Mouse (Mus musculus): ENCODE results near the gene 1700013G24Rik. TPM values are rescaled to one million over a fixed set of nuclear protein-coding genes. Genes with fewer than 3 reads are reported as not detected.

The 1700013G24Rik gene
- polyA plus RNA-seq, 1 experiment from 2014 or later = not detected

- Histone ChIP-seq H3K4me2 (peak overlapping the region; percentile 10; the same call in 1 of the 2 replicates), H3K9me3 (ENCODE audit: control insufficient read depth, low read length) (no peaks in the 10 kb centered on the region), H3K4me1 (replicated peaks; ENCODE audit: control insufficient read depth, insufficient read depth, low read length) (peaks cover 91% of the 10 kb centered on the region), H3K27me3 (replicated peaks; ENCODE audit: control insufficient read depth, insufficient read depth, low read length) (no peaks in the 10 kb centered on the region), H3K36me3 (ENCODE audit: control insufficient read depth, insufficient read depth, low read length) (no peaks in the 10 kb centered on the region), H3K27ac (ENCODE audit: low read depth, low read length) (no peak overlapping the region), H3K4me3 (ENCODE audit: low read depth, low read length) (no peak overlapping the region), H3K9ac (ENCODE audit: low read depth, low read length) (peak overlapping the region; percentile 16; the same call in 1 of the 2 replicates)
- WGBS = 21% methylated on average over 16 of the region's 16 CpGs
- ATAC-seq (replicated peaks; ENCODE audit: low FRiP score) = peak; percentile 44; the same call in 1 of the 2 replicates
- DNase-seq (ENCODE audit: low spot score) = no peak
Measured at GRCm38 (mm10) chr4:137483871-137484270, 30.8 kb downstream of the 1700013G24Rik start.

DNA sequence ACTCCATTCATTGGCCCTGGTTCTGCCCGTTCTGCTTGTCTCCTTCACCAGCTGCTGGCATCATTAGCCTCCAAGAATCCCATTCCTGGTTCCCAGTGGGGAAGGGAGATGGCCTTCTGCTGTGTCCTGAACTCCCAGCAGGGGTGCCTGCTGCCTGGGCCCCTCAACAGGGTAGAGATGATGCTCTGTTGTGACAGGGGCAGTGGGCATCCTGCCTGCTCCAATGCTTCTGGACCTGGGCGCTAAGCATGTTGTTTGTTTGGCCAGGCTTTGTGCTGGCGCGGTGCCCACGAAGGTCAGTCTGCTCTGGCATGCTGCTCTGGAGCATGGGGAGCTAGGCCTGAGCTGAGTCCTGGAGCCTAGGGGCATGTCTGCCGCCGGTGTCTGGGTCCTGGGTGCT is 31.5 kb downstream of the 1700013G24Rik start:
- ATAC-seq (replicated peaks; ENCODE audit: low FRiP score) (no peak), DNase-seq (ENCODE audit: low spot score) (no peak)
- 80% methylated on average over 7 of the region's 7 CpGs for WGBS
- H3K27me3 ChIP-seq (replicated peaks; ENCODE audit: control insufficient read depth, insufficient read depth, low read length) = no peaks in the 10 kb centered on the region
- H3K9me3 ChIP-seq (ENCODE audit: control insufficient read depth, low read length) = no peaks in the 10 kb centered on the region
- no peak overlapping the region for H3K4me2 ChIP-seq
- H3K4me1 ChIP-seq (replicated peaks; ENCODE audit: control insufficient read depth, insufficient read depth, low read length) = peaks cover 91% of the 10 kb centered on the region
- H3K9ac ChIP-seq (ENCODE audit: low read depth, low read length) = no peak overlapping the region
- H3K27ac ChIP-seq (ENCODE audit: low read depth, low read length) = peak overlapping the region; percentile 71
- no peak overlapping the region for H3K4me3 ChIP-seq (ENCODE audit: low read depth, low read length)
- H3K36me3 ChIP-seq (ENCODE audit: control insufficient read depth, insufficient read depth, low read length) = no peaks in the 10 kb centered on the region

- peak overlapping the region; percentile 26 for H3K9ac ChIP-seq (ENCODE audit: low read depth, low read length)
- ATAC-seq (replicated peaks; ENCODE audit: low FRiP score) = no peak
- no peak overlapping the region for H3K4me3 ChIP-seq (ENCODE audit: low read depth, low read length)
- H3K4me2 ChIP-seq = peak overlapping the region; percentile 10; the same call in 1 of the 2 replicates
- H3K27ac ChIP-seq (ENCODE audit: low read depth, low read length) = peak overlapping the region; percentile 71
- no peaks in the 10 kb centered on the region for H3K36me3 ChIP-seq (ENCODE audit: control insufficient read depth, insufficient read depth, low read length)
- 46% methylated on average over 14 of the region's 14 CpGs for WGBS
- H3K4me1 ChIP-seq (replicated peaks; ENCODE audit: control insufficient read depth, insufficient read depth, low read length) = peaks cover 85% of the 10 kb centered on the region
- no peak for DNase-seq (ENCODE audit: low spot score)
- H3K9me3 ChIP-seq (ENCODE audit: control insufficient read depth, low read length) = no peaks in the 10 kb centered on the region
- H3K27me3 ChIP-seq (replicated peaks; ENCODE audit: control insufficient read depth, insufficient read depth, low read length) = no peaks in the 10 kb centered on the region
Measured at GRCm38 (mm10) chr4:137485258-137485960, 32.3 kb downstream of the 1700013G24Rik start.

GRCm38 (mm10) chr4:137486081-137487014 is 33.3 kb downstream of the 1700013G24Rik start:
- no peaks in the 10 kb centered on the region for H3K27me3 ChIP-seq (replicated peaks; ENCODE audit: control insufficient read depth, insufficient read depth, low read length)
- no peaks in the 10 kb centered on the region for H3K9me3 ChIP-seq (ENCODE audit: control insufficient read depth, low read length)
- H3K4me3 ChIP-seq (ENCODE audit: low read depth, low read length) = no peak overlapping the region
- peak overlapping the region; percentile 10; the same call in 1 of the 2 replicates for H3K4me2 ChIP-seq
- WGBS = 45% methylated on average over 20 of the region's 20 CpGs
- H3K9ac ChIP-seq (ENCODE audit: low read depth, low read length) = peak overlapping the region; percentile 26
- no peak for ATAC-seq (replicated peaks; ENCODE audit: low FRiP score)
- peaks cover 76% of the 10 kb centered on the region for H3K4me1 ChIP-seq (replicated peaks; ENCODE audit: control insufficient read depth, insufficient read depth, low read length)
- H3K27ac ChIP-seq (ENCODE audit: low read depth, low read length) = peak overlapping the region; percentile 71
- H3K36me3 ChIP-seq (ENCODE audit: control insufficient read depth, insufficient read depth, low read length) = no peaks in the 10 kb centered on the region
- no peak for DNase-seq (ENCODE audit: low spot score)

GRCm38 (mm10) chr4:137487286-137488000 is 34.4 kb downstream of the 1700013G24Rik start:
- Histone ChIP-seq H3K4me2 (peak overlapping the region; percentile 52), H3K4me1 (replicated peaks; ENCODE audit: control insufficient read depth, insufficient read depth, low read length) (peaks cover 66% of the 10 kb centered on the region), H3K27ac (ENCODE audit: low read depth, low read length) (peak overlapping the region; percentile 71), H3K9ac (ENCODE audit: low read depth, low read length) (0 out of 2 replicates have a peak overlapping the region, but pooled peaks have one; percentile 20), H3K27me3 (replicated peaks; ENCODE audit: control insufficient read depth, insufficient read depth, low read length) (no peaks in the 10 kb centered on the region), H3K36me3 (ENCODE audit: control insufficient read depth, insufficient read depth, low read length) (no peaks in the 10 kb centered on the region), H3K4me3 (ENCODE audit: low read depth, low read length) (peak overlapping the region; percentile 11; the same call in 1 of the 2 replicates), H3K9me3 (ENCODE audit: control insufficient read depth, low read length) (no peaks in the 10 kb centered on the region)
- 27% methylated on average over 10 of the region's 10 CpGs for WGBS
- DNase-seq (ENCODE audit: low spot score) (no peak), ATAC-seq (replicated peaks; ENCODE audit: low FRiP score) (peak; percentile 60)

GRCm38 (mm10) chr4:137488038-137488437 is 35.0 kb downstream of the 1700013G24Rik start:
- peak overlapping the region; percentile 52 for H3K4me2 ChIP-seq
- H3K9me3 ChIP-seq (ENCODE audit: control insufficient read depth, low read length) = no peaks in the 10 kb centered on the region
- DNase-seq (ENCODE audit: low spot score) (no peak), ATAC-seq (replicated peaks; ENCODE audit: low FRiP score) (no peak)
- H3K27ac ChIP-seq (ENCODE audit: low read depth, low read length) = peak overlapping the region; percentile 71
- H3K4me1 ChIP-seq (replicated peaks; ENCODE audit: control insufficient read depth, insufficient read depth, low read length) = peaks cover 63% of the 10 kb centered on the region
- 19% methylated on average over 11 of the region's 11 CpGs for WGBS
- peak overlapping the region; percentile 20; the same call in 1 of the 2 replicates for H3K9ac ChIP-seq (ENCODE audit: low read depth, low read length)
- no peaks in the 10 kb centered on the region for H3K36me3 ChIP-seq (ENCODE audit: control insufficient read depth, insufficient read depth, low read length)
- H3K4me3 ChIP-seq (ENCODE audit: low read depth, low read length) = peak overlapping the region; percentile 11; the same call in 1 of the 2 replicates
- H3K27me3 ChIP-seq (replicated peaks; ENCODE audit: control insufficient read depth, insufficient read depth, low read length) = no peaks in the 10 kb centered on the region

GRCm38 (mm10) chr4:137488571-137489303 is 35.7 kb downstream of the 1700013G24Rik start:
- DNase-seq (ENCODE audit: low spot score) = no peak

More at GRCm38 (mm10) chr4:137488571-137489303, 35.7 kb downstream of the 1700013G24Rik start:
- no peak for ATAC-seq (replicated peaks; ENCODE audit: low FRiP score)
- peak overlapping the region; percentile 71; the same call in 1 of the 2 replicates for H3K27ac ChIP-seq (ENCODE audit: low read depth, low read length)
- no peak overlapping the region for H3K4me3 ChIP-seq (ENCODE audit: low read depth, low read length)
- H3K9me3 ChIP-seq (ENCODE audit: control insufficient read depth, low read length) = no peaks in the 10 kb centered on the region
- no peak overlapping the region for H3K9ac ChIP-seq (ENCODE audit: low read depth, low read length)
- H3K4me1 ChIP-seq (replicated peaks; ENCODE audit: control insufficient read depth, insufficient read depth, low read length) = peaks cover 60% of the 10 kb centered on the region
- H3K27me3 ChIP-seq (replicated peaks; ENCODE audit: control insufficient read depth, insufficient read depth, low read length) = no peaks in the 10 kb centered on the region
- 25% methylated on average over 12 of the region's 12 CpGs for WGBS
- no peaks in the 10 kb centered on the region for H3K36me3 ChIP-seq (ENCODE audit: control insufficient read depth, insufficient read depth, low read length)
- peak overlapping the region; percentile 52 for H3K4me2 ChIP-seq
